Mouse (Mus musculus): ENCODE measurements around the gene Lin7a.

Lin7a gene

GRCm38 (mm10) chr10:107271321-107272130 is at the start of gene Lin7a:
Lin7a (plus strand) TSS chr10:107271686.
- DNase-seq (ENCODE audit: low spot score) = peak; percentile 5

GRCm38 (mm10) chr10:107221726-107222125 is 49.8 kb upstream of the Lin7a start:
- DNase-seq (ENCODE audit: low spot score) = no peak

- DNase-seq (ENCODE audit: low spot score) = no peak
Observed at GRCm38 (mm10) chr10:107222406-107223185, 48.9 kb upstream of the Lin7a start.

GRCm38 (mm10) chr10:107223186-107223440 is 48.4 kb upstream of the Lin7a start:
- no peak for DNase-seq (ENCODE audit: low spot score)

GRCm38 (mm10) chr10:107223821-107224220 is 47.7 kb upstream of the Lin7a start:
- DNase-seq (ENCODE audit: low spot score) = no peak

GRCm38 (mm10) chr10:107224596-107225330 is 46.7 kb upstream of the Lin7a start:
- no peak for DNase-seq (ENCODE audit: low spot score)

- DNase-seq (ENCODE audit: low spot score) = no peak
Observed at GRCm38 (mm10) chr10:107225331-107225835, 46.1 kb upstream of the Lin7a start.

- DNase-seq (ENCODE audit: low spot score) = no peak
Observed at GRCm38 (mm10) chr10:107225871-107226270, 45.6 kb upstream of the Lin7a start.

GRCm38 (mm10) chr10:107227901-107228300 is 43.6 kb upstream of the Lin7a start:
- no peak for DNase-seq (ENCODE audit: low spot score)

- no peak for DNase-seq (ENCODE audit: low spot score)
Observed at GRCm38 (mm10) chr10:107228776-107229175, 42.7 kb upstream of the Lin7a start.

- no peak for DNase-seq (ENCODE audit: low spot score)
Observed at GRCm38 (mm10) chr10:107229416-107229815, 42.1 kb upstream of the Lin7a start.

- DNase-seq (ENCODE audit: low spot score) = no peak
Observed at GRCm38 (mm10) chr10:107230081-107230850, 41.2 kb upstream of the Lin7a start.

GRCm38 (mm10) chr10:107230851-107231130 is 40.7 kb upstream of the Lin7a start:
- no peak for DNase-seq (ENCODE audit: low spot score)

- DNase-seq (ENCODE audit: low spot score) = no peak
Observed at GRCm38 (mm10) chr10:107231421-107232010, 40.0 kb upstream of the Lin7a start.

- no peak for DNase-seq (ENCODE audit: low spot score)
Observed at GRCm38 (mm10) chr10:107232491-107233110, 38.9 kb upstream of the Lin7a start.

GRCm38 (mm10) chr10:107233221-107233620 is 38.3 kb upstream of the Lin7a start:
- no peak for DNase-seq (ENCODE audit: low spot score)

GRCm38 (mm10) chr10:107233825-107234224 is 37.7 kb upstream of the Lin7a start:
- no peak for DNase-seq (ENCODE audit: low spot score)

- DNase-seq (ENCODE audit: low spot score) = no peak
Observed at GRCm38 (mm10) chr10:107234421-107235400, 36.8 kb upstream of the Lin7a start.

- no peak for DNase-seq (ENCODE audit: low spot score)
Observed at GRCm38 (mm10) chr10:107235496-107235895, 36.0 kb upstream of the Lin7a start.

- no peak for DNase-seq (ENCODE audit: low spot score)
Observed at GRCm38 (mm10) chr10:107236211-107236610, 35.3 kb upstream of the Lin7a start.
